Mouse (Mus musculus): Measurements from ENCODE around the gene Terf2ip.

The Terf2ip gene

GRCm38 (mm10) chr8:112010997-112011815, at the start of gene Terf2ip, which contains the start of gene Kars:
Gene Terf2ip (plus strand): TSS chr8:112011398.
Gene Kars (minus strand): TSS chr8:112011323.
- DNase-seq (ENCODE audit: low spot score): peak; percentile 89

- no peak for DNase-seq (ENCODE audit: low spot score)
Observed at GRCm38 (mm10) chr8:111962589-111962988, 48.6 kb upstream of the Terf2ip start.

GRCm38 (mm10) chr8:111963091-111963490, 48.1 kb upstream of the Terf2ip start:
- no peak for DNase-seq (ENCODE audit: low spot score)

GRCm38 (mm10) chr8:111963546-111963945, 47.7 kb upstream of the Terf2ip start:
- DNase-seq (ENCODE audit: low spot score): no peak

- no peak for DNase-seq (ENCODE audit: low spot score)
Observed at GRCm38 (mm10) chr8:111964351-111964750, 46.8 kb upstream of the Terf2ip start.

DNA sequence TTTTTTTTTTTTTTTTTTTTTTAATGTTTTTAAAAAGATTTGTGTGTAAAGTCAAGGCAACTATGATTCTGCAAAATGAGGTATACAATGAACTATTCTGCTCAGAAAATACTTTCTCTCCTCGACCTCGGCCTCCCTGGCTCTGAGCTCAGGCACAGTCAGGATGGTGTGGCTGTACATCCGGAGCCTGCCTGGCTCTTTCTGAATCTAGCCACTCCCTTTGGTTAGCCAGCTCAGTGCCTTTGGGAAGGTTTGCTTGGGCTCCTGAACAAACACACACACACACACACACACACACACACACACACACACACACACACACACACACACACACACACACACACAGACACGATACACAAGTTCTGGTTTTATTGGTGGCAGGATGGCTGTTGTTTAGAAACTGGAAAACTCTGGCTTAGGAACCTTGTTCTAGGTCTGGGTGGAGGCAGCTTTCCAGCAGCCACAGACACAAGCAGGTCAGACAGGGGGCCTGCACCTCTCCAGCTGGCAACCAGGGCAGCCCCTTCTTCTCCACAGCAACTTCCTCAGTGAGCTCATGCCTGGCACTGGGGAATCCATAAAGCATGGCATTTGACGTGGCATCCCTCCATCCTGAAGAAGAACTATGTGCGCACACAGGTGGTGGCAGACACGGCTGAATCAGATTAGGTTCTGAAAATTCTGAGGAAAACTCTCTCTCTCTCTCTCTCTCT, 46.2 kb upstream of the Terf2ip start:
- DNase-seq (ENCODE audit: low spot score): no peak

DNA sequence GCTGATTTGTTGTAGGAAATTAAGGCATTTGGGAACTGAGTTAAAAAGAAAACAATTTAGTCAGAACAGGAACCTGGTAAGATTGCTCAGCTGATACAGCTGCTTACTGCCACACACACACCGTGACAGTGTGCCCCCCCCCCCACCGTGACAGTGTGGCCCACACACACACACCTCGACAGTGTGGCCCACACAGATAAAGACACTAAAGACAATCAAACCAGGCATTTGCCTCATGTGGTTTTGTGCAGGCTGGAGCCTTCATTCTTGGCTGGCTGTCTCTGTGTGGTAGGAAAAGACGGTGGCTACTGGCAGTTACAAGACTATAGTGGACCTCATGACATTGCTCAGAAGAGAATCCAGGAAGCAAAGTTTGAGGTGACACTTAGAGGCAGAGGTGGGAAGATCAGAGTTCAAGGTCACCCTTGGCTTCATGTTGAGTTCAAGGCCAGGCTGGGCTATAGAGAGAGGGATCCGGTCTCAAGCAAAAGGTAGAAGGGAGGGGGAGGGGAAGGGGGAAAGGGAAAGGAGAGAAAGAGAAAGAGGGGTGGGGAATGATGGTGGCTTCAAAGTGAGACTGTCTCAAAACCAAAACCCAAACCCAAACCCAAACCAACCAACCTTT, 43.8 kb upstream of the Terf2ip start:
- no peak for DNase-seq (ENCODE audit: low spot score)

- DNase-seq (ENCODE audit: low spot score): no peak
Observed at GRCm38 (mm10) chr8:111968541-111968940, 42.7 kb upstream of the Terf2ip start.

DNA sequence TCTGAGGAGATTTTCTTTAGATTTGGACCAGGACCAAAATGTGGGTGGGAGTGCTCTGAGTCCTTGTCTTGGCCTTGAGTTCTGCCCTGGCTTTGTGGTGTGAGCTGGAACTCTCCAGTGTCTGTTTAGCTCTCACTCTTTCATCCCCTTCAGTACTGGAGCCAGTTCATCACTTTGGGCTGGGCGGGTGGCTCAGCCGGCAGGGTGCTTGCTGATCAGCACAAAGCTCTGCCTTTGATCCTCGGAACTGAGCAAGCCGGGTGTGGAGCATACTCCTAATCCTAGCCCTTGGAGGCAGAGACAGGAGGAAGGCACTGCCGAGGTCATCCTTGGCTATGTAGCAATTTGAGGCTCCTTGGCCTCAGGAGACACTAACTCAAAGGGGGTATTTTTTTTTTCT, 42.2 kb upstream of the Terf2ip start:
- peak; percentile 10 for DNase-seq (ENCODE audit: low spot score)

GRCm38 (mm10) chr8:111974138-111974537, 37.1 kb upstream of the Terf2ip start:
- no peak for DNase-seq (ENCODE audit: low spot score)

GRCm38 (mm10) chr8:111975706-111976105, 35.5 kb upstream of the Terf2ip start:
- DNase-seq (ENCODE audit: low spot score): no peak

DNA sequence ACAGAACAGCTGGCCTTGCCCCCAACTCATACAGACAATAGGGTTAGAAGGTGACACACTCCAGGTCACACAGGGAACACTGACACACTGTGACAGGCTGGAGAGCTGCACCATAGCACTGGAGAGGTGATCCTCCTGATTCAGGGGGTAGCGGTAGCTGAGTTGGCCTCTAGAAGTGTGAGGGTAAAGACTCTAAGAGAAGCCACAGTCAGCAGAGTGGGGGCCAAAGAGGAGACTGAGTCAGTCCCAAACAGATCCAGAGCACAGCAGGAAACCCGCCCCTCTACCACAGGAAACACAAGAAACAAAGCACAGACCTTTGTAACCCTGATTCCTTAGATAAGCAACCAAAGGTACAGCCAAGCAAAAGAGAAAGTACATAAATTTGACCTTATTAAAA, 34.9 kb upstream of the Terf2ip start:
- DNase-seq (ENCODE audit: low spot score): no peak

DNA sequence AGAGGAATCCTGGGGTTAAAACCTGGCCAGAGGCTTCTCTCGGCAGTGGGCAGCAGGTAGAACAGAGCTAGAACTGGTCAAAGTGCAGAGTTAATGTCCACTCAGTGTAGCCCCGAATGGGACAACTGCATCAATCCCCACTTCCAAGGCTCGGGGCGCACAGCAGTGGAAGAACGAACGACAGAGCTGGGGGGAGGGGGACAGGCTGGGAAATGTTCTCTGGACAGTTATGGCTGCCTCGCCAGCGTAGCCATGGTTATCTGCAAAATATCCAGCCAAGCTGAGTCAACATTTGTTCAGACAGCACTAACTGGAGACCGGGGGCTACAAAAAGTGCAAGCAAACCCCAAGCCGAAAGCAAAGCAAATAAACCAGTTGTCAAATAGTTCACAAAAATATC, 33.1 kb upstream of the Terf2ip start:
- DNase-seq (ENCODE audit: low spot score): no peak

- DNase-seq (ENCODE audit: low spot score): no peak
Observed at GRCm38 (mm10) chr8:111982116-111982515, 29.1 kb upstream of the Terf2ip start.

DNA sequence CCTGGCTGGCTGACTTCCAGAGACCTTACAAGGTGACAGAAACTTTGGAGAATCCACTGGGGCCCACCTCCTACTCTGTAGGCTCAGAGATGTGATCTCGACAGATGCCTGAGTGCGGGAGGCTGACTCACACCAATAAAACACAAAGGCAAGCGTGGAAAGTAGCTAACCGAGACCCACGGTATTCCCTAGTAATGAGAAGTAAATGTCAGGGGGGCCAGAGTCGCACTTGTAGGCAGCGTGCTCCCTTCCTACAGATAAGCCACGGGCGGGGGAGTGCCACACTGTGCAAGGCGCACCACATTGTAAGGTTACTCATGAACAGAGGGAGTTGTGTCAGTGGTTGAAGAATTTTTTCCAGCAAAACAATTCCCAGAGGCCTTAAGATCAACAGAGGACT, 26.7 kb upstream of the Terf2ip start:
- peak; percentile 20 for DNase-seq (ENCODE audit: low spot score)

GRCm38 (mm10) chr8:111989911-111990310, 21.3 kb upstream of the Terf2ip start:
- peak; percentile 23 for DNase-seq (ENCODE audit: low spot score)

GRCm38 (mm10) chr8:111991278-111991677, 19.9 kb upstream of the Terf2ip start:
- DNase-seq (ENCODE audit: low spot score): no peak

- peak; percentile 67 for DNase-seq (ENCODE audit: low spot score)
Observed at GRCm38 (mm10) chr8:111992013-111992702, 19.0 kb upstream of the Terf2ip start, which contains the start of gene Adat1. Gene Adat1 (minus strand): TSS chr8:111992302.

DNA sequence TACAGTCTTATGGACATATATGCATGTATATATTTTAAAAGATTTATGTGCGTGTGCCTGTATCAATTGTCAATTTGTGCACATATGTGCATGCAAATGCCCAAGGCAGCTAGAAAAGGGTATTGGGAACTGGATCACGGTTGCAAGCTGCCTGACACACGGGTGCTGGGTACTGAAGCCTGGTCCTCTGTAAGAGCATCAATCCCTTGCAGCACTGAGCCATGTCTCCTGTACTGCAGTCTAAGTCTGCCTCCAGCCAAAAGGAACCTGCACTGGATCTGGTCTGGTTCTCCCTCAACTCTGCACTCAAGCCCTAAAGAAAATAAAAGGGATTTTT, 18.5 kb upstream of the Terf2ip start:
- DNase-seq (ENCODE audit: low spot score): no peak

- no peak for DNase-seq (ENCODE audit: low spot score)
Observed at GRCm38 (mm10) chr8:112004754-112005153, 6.4 kb upstream of the Terf2ip start.

GRCm38 (mm10) chr8:112005601-112006000, 5.6 kb upstream of the Terf2ip start:
- no peak for DNase-seq (ENCODE audit: low spot score)

DNA sequence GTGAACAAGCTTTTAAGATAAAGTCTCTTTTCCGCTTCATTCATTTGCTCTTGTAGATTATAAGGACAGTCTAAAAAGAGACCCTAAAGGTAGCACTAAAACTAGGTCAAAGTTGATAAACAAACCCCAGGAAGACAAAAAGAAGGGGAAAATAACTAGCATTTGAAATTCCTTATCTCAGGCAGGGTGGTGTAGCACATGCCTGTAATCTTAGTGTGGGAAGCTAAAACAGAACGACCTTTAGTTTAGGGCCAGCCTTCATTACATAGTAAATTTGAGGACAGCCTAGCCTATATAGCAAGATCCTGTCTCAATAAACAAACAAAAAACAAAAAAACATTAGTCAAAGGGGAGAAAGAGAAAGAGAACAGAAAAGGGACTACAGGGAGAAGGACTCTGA, 3.5 kb upstream of the Terf2ip start:
- no peak for DNase-seq (ENCODE audit: low spot score)

Data from ovary, adult 18-20 months (tissue).